Mouse (Mus musculus): ENCODE data around the gene Thra. TPM values are rescaled to one million over a fixed set of nuclear protein-coding genes. Genes with fewer than 3 reads are reported as not detected.
"Not testable (repeated sequence)": the region's sequence is repeated elsewhere in the genome, so short reads cannot be mapped to it uniquely, and the experiment has no call there.

Gene Thra
- polyA plus RNA-seq, 1 experiment: 37.6 TPM

DNA sequence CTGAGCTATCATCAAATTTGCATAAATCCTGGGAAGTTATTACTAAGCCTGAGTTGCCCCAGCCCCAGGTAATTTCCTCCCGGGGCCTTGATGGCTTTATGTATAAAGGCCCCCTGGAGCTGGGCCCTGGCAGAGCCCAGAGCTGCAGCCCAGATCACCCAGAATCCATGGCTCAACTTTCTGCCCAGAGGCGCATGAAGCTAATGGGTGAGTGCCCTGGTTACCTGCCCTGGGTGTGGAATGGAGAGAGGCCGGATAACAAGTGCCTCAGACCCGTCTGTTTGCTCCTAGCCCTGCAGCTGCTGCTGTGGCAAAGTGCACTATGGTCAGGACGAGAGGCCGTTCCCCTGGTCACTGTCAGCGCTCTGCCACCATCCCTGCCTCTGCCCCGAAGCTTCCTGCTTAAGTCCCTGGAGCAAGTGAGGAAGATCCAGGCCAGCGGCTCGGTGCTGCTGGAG is 39.2 kb upstream of the Thra start, which contains the start of gene Csf3:
Gene Csf3, plus strand, starts transcription at position 51 of the 458 bp plus-strand sequence.
- H3K36me3 ChIP-seq (replicated peaks; ENCODE audit: low read length): peaks cover 44% of the 10 kb centered on the region
- peaks cover 23% of the 10 kb centered on the region; the same call in 1 of the 2 replicates for H3K4me1 ChIP-seq
- no peak within 1 kb of the TSS for H3K4me3 ChIP-seq (replicated peaks)
- TF ChIP-seq FLI1 (IDR thresholded peaks at IDR 0.05; ENCODE audit: low read length): no peak
- no peak for TF ChIP-seq GATA1 (IDR thresholded peaks at IDR 0.05; ENCODE audit: borderline replicate concordance, low read length)
- no peaks in the 10 kb centered on the region for H3K9me3 ChIP-seq
- H3K27me3 ChIP-seq (replicated peaks): peaks cover 10% of the 10 kb centered on the region

DNA sequence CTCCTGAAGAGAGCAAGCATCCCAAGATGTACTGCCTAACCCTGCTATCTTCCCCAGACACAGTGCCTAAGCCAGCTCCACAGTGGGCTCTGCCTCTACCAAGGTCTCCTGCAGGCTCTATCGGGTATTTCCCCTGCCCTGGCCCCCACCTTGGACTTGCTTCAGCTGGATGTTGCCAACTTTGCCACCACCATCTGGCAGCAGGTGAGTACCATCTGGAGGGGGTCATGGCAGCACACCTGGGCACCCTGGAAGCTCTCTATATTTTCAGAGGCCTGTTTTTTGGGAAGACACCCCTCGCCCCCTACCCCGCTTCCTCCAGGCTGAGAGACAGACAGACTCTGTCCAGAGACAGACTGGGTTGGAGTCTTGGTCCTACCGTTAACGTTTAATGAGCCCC is 38.1 kb upstream of the Thra start:
- TF ChIP-seq GATA1 (IDR thresholded peaks at IDR 0.05; ENCODE audit: borderline replicate concordance, low read length) (no peak), FLI1 (IDR thresholded peaks at IDR 0.05; ENCODE audit: low read length) (no peak)
- no peaks in the 10 kb centered on the region for H3K9me3 ChIP-seq
- peaks cover 27% of the 10 kb centered on the region; the same call in 1 of the 2 replicates for H3K4me1 ChIP-seq
- H3K27me3 ChIP-seq (replicated peaks): peaks cover 10% of the 10 kb centered on the region
- H3K4me3 ChIP-seq (replicated peaks): no peak overlapping the region
- H3K36me3 ChIP-seq (replicated peaks; ENCODE audit: low read length): peaks cover 44% of the 10 kb centered on the region

DNA sequence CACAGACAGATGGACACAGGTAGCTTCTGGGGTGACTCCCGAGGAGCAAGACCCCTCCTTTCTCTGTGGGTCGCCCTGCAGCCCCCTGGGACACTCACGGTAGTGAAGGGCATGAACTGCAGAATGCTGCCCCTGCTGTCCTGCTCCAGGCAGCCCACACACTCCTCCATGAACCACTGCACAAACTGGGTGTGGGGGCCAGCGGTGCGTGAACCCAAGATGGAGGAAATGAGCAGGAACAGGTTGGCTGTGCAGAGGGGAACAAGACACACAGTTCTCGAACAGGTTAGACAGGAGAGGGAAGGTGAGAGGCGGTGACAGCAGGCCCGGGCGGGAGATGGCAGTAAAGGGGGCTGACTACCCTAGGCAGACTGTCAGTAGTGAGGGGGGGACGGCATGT is 35.4 kb upstream of the Thra start:
- H3K9me3 ChIP-seq: no peaks in the 10 kb centered on the region
- peaks cover 10% of the 10 kb centered on the region for H3K27me3 ChIP-seq (replicated peaks)
- TF ChIP-seq FLI1 (IDR thresholded peaks at IDR 0.05; ENCODE audit: low read length) (no peak), GATA1 (IDR thresholded peaks at IDR 0.05; ENCODE audit: borderline replicate concordance, low read length) (no peak)
- H3K4me1 ChIP-seq: peaks cover 39% of the 10 kb centered on the region
- H3K36me3 ChIP-seq (replicated peaks; ENCODE audit: low read length): peaks cover 70% of the 10 kb centered on the region
- H3K4me3 ChIP-seq (replicated peaks): no peak overlapping the region

DNA sequence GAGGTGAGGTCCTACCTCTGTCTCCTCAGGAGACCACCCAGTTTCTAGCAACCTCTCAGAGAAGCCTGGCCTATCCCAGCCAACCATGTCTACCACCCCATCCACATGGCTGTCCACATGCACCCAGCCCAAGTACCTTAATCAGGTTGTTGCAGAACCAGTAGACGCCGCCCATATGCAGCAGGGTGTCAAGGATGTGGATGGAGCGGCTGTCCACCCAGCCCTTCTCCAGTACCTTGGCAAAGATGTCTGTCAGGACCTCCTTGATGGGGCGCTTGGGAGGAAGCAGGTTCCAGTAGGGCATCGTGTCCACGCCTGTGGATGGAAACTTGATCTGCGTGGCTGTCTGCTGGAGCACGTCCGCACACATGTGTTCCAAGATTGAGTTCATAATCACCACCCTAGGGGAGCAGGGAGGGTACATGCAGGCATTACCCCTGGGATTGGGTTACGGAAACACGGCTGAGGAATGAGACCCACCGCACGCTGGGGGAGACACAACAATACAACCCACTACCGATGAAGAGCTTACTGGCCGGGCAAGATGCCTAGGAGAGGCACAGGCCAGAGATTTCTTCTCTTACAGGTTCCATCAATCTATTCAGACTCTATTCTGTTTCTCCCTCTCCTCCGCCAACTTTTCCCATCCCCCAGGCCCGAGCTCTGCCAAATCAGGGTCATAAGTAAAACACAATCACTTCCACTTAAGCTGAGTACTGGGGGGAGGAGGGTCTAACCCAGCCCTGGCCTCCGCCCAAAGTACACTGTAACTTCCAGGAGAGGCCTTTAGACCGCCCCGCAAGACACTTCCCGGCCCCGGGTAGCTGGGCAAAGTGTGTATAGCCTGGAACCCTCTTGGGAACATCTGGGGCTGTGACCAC is 32.8 kb upstream of the Thra start:
- H3K4me1 ChIP-seq: peaks cover 48% of the 10 kb centered on the region
- no peak for TF ChIP-seq GATA1 (IDR thresholded peaks at IDR 0.05; ENCODE audit: borderline replicate concordance, low read length)
- TF ChIP-seq FLI1 (IDR thresholded peaks at IDR 0.05; ENCODE audit: low read length): no peak
- H3K27me3 ChIP-seq (replicated peaks): no peaks in the 10 kb centered on the region
- no peaks in the 10 kb centered on the region for H3K9me3 ChIP-seq
- no peak overlapping the region for H3K4me3 ChIP-seq (replicated peaks)
- H3K36me3 ChIP-seq (replicated peaks; ENCODE audit: low read length): peaks cover 87% of the 10 kb centered on the region

DNA sequence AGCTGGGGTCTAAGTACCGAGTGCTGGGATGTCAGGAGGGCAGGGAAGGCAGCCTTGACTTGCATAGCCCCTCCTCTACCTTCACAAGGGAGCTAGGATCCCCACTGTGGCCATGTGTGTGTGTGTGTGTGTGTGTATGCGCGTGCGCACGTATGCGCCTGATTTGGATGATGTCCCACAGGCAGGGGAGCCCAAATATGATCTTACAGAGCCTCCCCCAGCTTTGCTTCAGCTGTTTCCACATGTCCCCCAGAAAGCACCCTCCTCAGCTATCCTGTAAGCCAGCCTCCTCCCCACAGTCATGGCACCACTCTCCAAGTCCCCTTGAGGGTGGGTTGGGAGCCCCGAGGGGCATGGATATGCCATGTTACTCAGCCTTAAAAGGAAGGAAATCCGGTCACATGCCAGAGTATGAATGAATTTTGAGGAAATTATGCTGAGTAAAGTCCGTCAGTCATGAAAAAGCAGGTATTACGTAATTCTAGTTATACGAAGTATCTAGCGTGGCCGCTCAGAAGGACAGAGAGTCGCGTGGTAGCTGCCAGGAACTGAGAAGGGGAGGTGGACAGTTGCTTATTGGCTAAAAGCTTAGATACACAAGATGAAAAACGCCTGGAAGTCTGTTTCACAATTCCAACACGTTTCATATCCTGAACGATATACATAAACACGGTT is 32.0 kb upstream of the Thra start:
- no peaks in the 10 kb centered on the region for H3K27me3 ChIP-seq (replicated peaks)
- H3K4me3 ChIP-seq (replicated peaks): no peak overlapping the region
- no peaks in the 10 kb centered on the region for H3K9me3 ChIP-seq
- H3K36me3 ChIP-seq (replicated peaks; ENCODE audit: low read length): peaks cover 90% of the 10 kb centered on the region
- peaks cover 52% of the 10 kb centered on the region for H3K4me1 ChIP-seq
- no peak for TF ChIP-seq GATA1 (IDR thresholded peaks at IDR 0.05; ENCODE audit: borderline replicate concordance, low read length)
- TF ChIP-seq FLI1 (IDR thresholded peaks at IDR 0.05; ENCODE audit: low read length): no peak

DNA sequence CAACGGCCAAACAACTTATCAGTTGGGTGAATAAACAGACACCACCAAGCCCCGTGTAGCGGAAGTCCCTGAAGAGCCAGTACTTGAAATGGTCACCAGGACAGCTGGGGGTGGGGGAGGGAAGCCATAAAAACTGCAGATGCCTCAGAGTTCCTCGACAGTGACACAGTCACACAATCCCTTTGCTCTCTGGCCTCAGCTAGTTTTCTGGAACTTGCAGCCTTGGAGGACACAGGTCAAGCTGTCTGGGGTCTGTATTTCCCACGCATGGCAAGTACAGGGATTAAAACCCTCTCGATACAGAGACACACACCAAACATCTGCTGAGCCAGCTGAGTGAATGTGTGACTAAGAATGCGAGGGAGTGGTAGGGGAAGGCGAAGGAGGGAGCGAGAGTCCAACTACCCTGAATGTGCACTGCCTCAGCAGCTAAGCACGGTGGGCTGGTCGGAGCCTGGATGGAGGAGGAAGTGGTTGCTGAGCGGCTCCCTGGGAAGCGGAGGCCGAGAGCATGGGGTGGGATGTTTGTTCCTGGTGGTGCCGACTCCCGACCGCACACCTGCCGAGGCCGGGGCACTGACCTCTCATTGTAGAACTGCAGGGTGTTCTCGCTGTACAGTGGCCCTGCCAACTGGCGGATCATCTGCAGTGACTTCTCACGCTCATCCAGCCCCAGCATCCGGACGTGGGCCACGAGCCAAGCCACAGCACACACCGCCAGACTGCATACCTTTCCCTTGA is 31.3 kb upstream of the Thra start:
- Histone ChIP-seq H3K36me3 (replicated peaks; ENCODE audit: low read length) (peaks cover 91% of the 10 kb centered on the region), H3K4me3 (replicated peaks) (peak overlapping the region; percentile 67), H3K4me1 (peaks cover 48% of the 10 kb centered on the region), H3K27me3 (replicated peaks) (no peaks in the 10 kb centered on the region), H3K9me3 (no peaks in the 10 kb centered on the region)
- TF ChIP-seq FLI1 (IDR thresholded peaks at IDR 0.05; ENCODE audit: low read length): no peak
- no peak for TF ChIP-seq GATA1 (IDR thresholded peaks at IDR 0.05; ENCODE audit: borderline replicate concordance, low read length)

DNA sequence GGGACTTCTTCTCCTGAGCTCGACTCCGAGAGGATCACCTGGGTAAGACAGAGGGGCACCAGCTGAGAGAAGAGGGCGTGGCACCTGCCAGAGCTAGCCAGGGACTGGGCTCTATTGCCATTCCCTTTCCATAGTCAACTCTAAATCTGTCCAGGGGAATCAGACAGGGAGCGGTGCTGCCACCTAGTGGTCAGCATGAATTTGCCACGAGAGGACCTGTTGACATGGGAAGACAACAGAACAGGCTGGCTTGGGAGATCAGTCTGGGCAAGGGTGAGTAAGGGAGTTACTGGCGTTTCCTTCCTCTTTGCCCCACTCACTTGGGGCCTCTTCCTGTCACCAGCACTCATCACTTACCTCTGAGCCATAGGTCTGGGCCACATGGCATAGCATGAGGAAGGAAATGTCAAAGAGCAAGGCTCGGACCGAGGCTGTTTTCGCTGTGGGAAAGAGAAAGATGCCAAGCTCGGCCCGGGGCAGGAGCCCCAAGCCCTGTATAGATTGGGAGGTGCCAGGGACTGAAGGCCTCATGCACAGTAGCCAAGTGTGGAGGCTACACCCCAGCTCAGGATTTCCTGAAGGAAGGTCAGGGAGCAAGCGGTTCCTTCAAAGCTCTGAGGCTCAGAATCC is 29.9 kb upstream of the Thra start:
- Histone ChIP-seq H3K36me3 (replicated peaks; ENCODE audit: low read length) (peaks cover 91% of the 10 kb centered on the region), H3K4me3 (replicated peaks) (peak overlapping the region; percentile 78), H3K9me3 (no peaks in the 10 kb centered on the region), H3K4me1 (peaks cover 47% of the 10 kb centered on the region), H3K27me3 (replicated peaks) (no peaks in the 10 kb centered on the region)
- TF ChIP-seq FLI1 (IDR thresholded peaks at IDR 0.05; ENCODE audit: low read length) (no peak), GATA1 (IDR thresholded peaks at IDR 0.05; ENCODE audit: borderline replicate concordance, low read length) (no peak)

DNA sequence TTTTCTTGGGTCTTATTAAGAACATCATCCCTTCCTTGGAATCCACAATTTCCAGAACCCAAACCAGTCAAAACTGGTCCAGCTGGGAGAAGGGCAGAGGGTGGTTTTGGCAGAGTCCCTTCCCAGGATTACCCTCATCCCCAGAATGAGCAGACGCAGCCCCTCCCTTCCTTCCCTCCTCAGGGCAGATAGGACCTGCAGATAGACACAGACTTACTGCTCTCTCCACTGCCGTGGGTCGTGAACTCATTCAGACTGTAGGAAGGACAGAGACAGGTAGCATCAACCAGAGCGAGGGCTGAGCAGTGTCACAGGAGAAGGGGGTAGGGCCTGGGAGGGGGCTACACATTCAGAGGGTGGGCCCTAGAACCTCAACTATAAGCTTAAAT is 29.4 kb upstream of the Thra start:
- TF ChIP-seq GATA1 (IDR thresholded peaks at IDR 0.05; ENCODE audit: borderline replicate concordance, low read length) (no peak), FLI1 (IDR thresholded peaks at IDR 0.05; ENCODE audit: low read length) (no peak)
- H3K4me1 ChIP-seq: peaks cover 46% of the 10 kb centered on the region
- peak overlapping the region; percentile 29 for H3K4me3 ChIP-seq (replicated peaks)
- no peaks in the 10 kb centered on the region for H3K9me3 ChIP-seq
- peaks cover 91% of the 10 kb centered on the region for H3K36me3 ChIP-seq (replicated peaks; ENCODE audit: low read length)
- H3K27me3 ChIP-seq (replicated peaks): no peaks in the 10 kb centered on the region

DNA sequence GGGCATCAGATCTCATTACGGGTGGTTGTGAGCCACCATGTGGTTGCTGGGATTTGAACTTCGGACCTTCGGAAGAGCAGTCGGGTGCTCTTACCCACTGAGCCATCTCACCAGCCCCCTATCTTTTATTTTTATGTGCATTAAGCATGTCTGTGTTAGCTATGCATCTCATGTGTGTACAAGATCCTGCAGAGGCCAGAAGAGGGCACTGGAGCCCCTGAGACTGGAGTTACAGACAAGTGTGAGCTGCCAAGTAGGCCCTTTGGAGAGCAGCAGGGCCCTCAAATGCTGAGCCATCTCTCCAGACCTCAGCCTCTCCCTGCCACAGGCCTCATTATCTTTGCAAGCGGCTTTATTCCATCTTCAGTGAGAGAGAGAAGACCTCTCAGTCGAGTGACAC is 28.4 kb upstream of the Thra start:
- Histone ChIP-seq H3K36me3 (replicated peaks; ENCODE audit: low read length) (peaks cover 91% of the 10 kb centered on the region), H3K4me1 (peaks cover 40% of the 10 kb centered on the region)
- H3K4me3 ChIP-seq (replicated peaks); H3K9me3 ChIP-seq; H3K27me3 ChIP-seq (replicated peaks): not testable (repeated sequence)
